Mouse (Mus musculus) neural tube, embryonic 10.5 days (tissue): ENCODE measurements around the gene Vmn1r14.
"Not testable (repeated sequence)": the region's sequence is repeated elsewhere in the genome, so short reads cannot be mapped to it uniquely, and the experiment has no call there.

ENCODE experiments used
- DNase-seq: peaks from one replicate; pipeline ENCODE4 v3.0.0-alpha.2; 2017; ENCODE audit warnings: low spot score; ENCODE audit errors: extremely low spot score

Gene Vmn1r14

GRCm38 (mm10) chr6:57231386-57231785 lies at the start of gene Vmn1r14:
TSS of gene Vmn1r14 (plus strand) at chr6:57231686.
- DNase-seq: no peak

- not testable (repeated sequence) for DNase-seq
These were observed 41.5 kb upstream of the Vmn1r14 start for GRCm38 (mm10) chr6:57190016-57190415.

- not testable (repeated sequence) for DNase-seq
These were observed 28.5 kb upstream of the Vmn1r14 start, which contains the start of gene Vmn1r13 for GRCm38 (mm10) chr6:57202990-57203389. TSS of gene Vmn1r13 (plus strand) at chr6:57203290.

DNA sequence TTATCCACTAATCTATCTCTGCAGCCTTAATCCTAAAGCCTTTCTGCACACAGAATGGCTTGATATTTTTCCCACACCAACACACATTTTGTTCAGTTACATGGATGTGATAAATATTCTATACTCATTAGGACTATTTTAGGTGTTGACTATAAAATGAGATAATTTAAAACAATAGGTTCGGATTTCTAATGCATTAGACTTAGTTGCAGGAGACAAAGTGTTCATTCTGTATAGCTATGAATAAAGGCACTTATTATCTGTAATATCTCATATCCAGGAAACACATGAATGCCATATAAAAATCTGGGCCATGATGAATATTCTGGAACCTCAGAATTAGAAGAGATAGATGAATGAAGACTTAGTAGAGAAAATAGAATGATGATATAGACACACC lies 26.2 kb downstream of the Vmn1r14 start, which contains the start of gene Vmn1r15:
TSS of gene Vmn1r15 (plus strand) at position 301 of the 400 bp plus-strand sequence.
- DNase-seq: no peak

DNA sequence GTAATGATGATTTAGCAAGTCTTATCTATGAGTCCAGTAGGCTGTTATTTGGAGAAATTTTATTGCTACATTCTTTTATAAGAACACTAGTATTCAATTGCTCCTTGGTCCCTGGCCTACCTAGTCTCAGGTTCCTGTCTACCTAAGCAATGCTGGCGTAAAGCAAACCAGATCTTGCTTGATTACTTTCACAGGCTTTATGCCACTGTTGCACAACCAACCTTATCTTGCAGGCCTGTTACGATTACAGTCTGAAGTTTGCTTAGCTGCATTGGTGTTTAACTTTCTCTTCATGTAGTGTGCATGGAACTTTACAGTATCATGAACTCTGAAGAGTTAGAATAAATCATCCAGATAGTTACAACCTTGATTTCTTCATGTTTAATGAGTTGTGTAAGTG lies 29.5 kb downstream of the Vmn1r14 start:
- DNase-seq: no peak

- DNase-seq: no peak
These were observed 40.4 kb downstream of the Vmn1r14 start for GRCm38 (mm10) chr6:57271881-57272280.

DNA sequence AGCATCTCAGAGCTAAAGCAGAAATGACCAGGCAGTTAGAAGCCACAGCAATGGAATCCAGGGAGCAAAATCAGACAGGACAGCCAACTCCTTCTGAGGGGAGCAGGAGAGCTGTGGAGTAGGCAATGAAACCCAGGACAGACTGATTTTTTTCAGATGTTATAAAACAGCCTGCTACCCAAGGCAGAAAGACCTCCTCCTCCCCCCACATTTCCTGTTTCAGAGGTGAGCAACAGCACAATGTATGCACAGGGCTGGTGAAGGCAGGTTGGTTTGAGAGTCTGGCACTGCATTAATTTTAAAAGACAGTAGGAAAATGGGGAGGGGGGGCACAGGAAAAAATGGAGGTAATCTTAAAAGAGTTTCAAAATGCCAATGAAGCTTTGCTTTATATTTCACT lies 41.0 kb downstream of the Vmn1r14 start:
- DNase-seq: no peak

GRCm38 (mm10) chr6:57278952-57279351 lies 47.5 kb downstream of the Vmn1r14 start:
- DNase-seq: no peak
